Mouse (Mus musculus): ENCODE data around the gene Miox. TPM values are rescaled to one million over a fixed set of nuclear protein-coding genes. Genes with fewer than 3 reads are reported as not detected.
A peak's percentile ranks its signal among the peaks of the same experiment; 100 is the strongest.

The Miox gene
- total RNA-seq, 1 experiment from 2014 or later = not detected

- ATAC-seq (replicated peaks in 1 of 2; ENCODE audit: insufficient read depth in 1 of 2, low FRiP score in 2 of 2, low TSS enrichment in 1 of 2, low read depth in 1 of 2, poor library complexity in 2 of 2, severe bottlenecking in 2 of 2) = no peak
These were observed 18.6 kb downstream of the Miox start for GRCm38 (mm10) chr15:89352795-89353194.

GRCm38 (mm10) chr15:89353837-89354236, 19.6 kb downstream of the Miox start:
- no peak for ATAC-seq (replicated peaks in 1 of 2; ENCODE audit: insufficient read depth in 1 of 2, low FRiP score in 2 of 2, low TSS enrichment in 1 of 2, low read depth in 1 of 2, poor library complexity in 2 of 2, severe bottlenecking in 2 of 2)

GRCm38 (mm10) chr15:89354455-89354854, 20.3 kb downstream of the Miox start:
- ATAC-seq (replicated peaks in 1 of 2; ENCODE audit: insufficient read depth in 1 of 2, low FRiP score in 2 of 2, low TSS enrichment in 1 of 2, low read depth in 1 of 2, poor library complexity in 2 of 2, severe bottlenecking in 2 of 2) = no peak

- peak; percentile 80 to 85 for ATAC-seq (replicated peaks in 1 of 2; ENCODE audit: insufficient read depth in 1 of 2, low FRiP score in 2 of 2, low TSS enrichment in 1 of 2, low read depth in 1 of 2, poor library complexity in 2 of 2, severe bottlenecking in 2 of 2)
These were observed 21.3 kb downstream of the Miox start, which contains the start of the genes Lmf2 and Ncaph2 for GRCm38 (mm10) chr15:89355241-89356187. Gene Lmf2, minus strand, starts transcription at chr15:89355659. Gene Ncaph2, plus strand, starts transcription at chr15:89355719.

- ATAC-seq (replicated peaks in 1 of 2; ENCODE audit: insufficient read depth in 1 of 2, low FRiP score in 2 of 2, low TSS enrichment in 1 of 2, low read depth in 1 of 2, poor library complexity in 2 of 2, severe bottlenecking in 2 of 2) = peak; percentile 56 to 60
These were observed 22.2 kb downstream of the Miox start for GRCm38 (mm10) chr15:89356372-89356771.

GRCm38 (mm10) chr15:89358784-89359183, 24.6 kb downstream of the Miox start:
- ATAC-seq (replicated peaks in 1 of 2; ENCODE audit: insufficient read depth in 1 of 2, low FRiP score in 2 of 2, low TSS enrichment in 1 of 2, low read depth in 1 of 2, poor library complexity in 2 of 2, severe bottlenecking in 2 of 2) = no peak

GRCm38 (mm10) chr15:89363051-89363450, 28.9 kb downstream of the Miox start:
- ATAC-seq (replicated peaks in 1 of 2; ENCODE audit: insufficient read depth in 1 of 2, low FRiP score in 2 of 2, low TSS enrichment in 1 of 2, low read depth in 1 of 2, poor library complexity in 2 of 2, severe bottlenecking in 2 of 2) = no peak

GRCm38 (mm10) chr15:89365141-89365551, 30.9 kb downstream of the Miox start:
- ATAC-seq (replicated peaks in 1 of 2; ENCODE audit: insufficient read depth in 1 of 2, low FRiP score in 2 of 2, low TSS enrichment in 1 of 2, low read depth in 1 of 2, poor library complexity in 2 of 2, severe bottlenecking in 2 of 2) = no peak

- ATAC-seq (replicated peaks in 1 of 2; ENCODE audit: insufficient read depth in 1 of 2, low FRiP score in 2 of 2, low TSS enrichment in 1 of 2, low read depth in 1 of 2, poor library complexity in 2 of 2, severe bottlenecking in 2 of 2) = no peak
These were observed 37.9 kb downstream of the Miox start for GRCm38 (mm10) chr15:89372068-89372467.

GRCm38 (mm10) chr15:89372536-89372935, 38.3 kb downstream of the Miox start:
- ATAC-seq (replicated peaks in 1 of 2; ENCODE audit: insufficient read depth in 1 of 2, low FRiP score in 2 of 2, low TSS enrichment in 1 of 2, low read depth in 1 of 2, poor library complexity in 2 of 2, severe bottlenecking in 2 of 2) = no peak

- ATAC-seq (replicated peaks in 1 of 2; ENCODE audit: insufficient read depth in 1 of 2, low FRiP score in 2 of 2, low TSS enrichment in 1 of 2, low read depth in 1 of 2, poor library complexity in 2 of 2, severe bottlenecking in 2 of 2) = peak; percentile 74 to 82
These were observed 39.0 kb downstream of the Miox start for GRCm38 (mm10) chr15:89373027-89373761.

- ATAC-seq (replicated peaks in 1 of 2; ENCODE audit: insufficient read depth in 1 of 2, low FRiP score in 2 of 2, low TSS enrichment in 1 of 2, low read depth in 1 of 2, poor library complexity in 2 of 2, severe bottlenecking in 2 of 2) = peak; percentile 20 to 47
These were observed 39.6 kb downstream of the Miox start, which contains the start of gene Sco2 for GRCm38 (mm10) chr15:89373762-89374248. Gene Sco2, minus strand, starts transcription at chr15:89373846.

- ATAC-seq (replicated peaks in 1 of 2; ENCODE audit: insufficient read depth in 1 of 2, low FRiP score in 2 of 2, low TSS enrichment in 1 of 2, low read depth in 1 of 2, poor library complexity in 2 of 2, severe bottlenecking in 2 of 2) = no peak
These were observed 40.1 kb downstream of the Miox start for GRCm38 (mm10) chr15:89374340-89374739.

GRCm38 (mm10) chr15:89374801-89375534, 40.8 kb downstream of the Miox start:
- ATAC-seq (replicated peaks in 1 of 2; ENCODE audit: insufficient read depth in 1 of 2, low FRiP score in 2 of 2, low TSS enrichment in 1 of 2, low read depth in 1 of 2, poor library complexity in 2 of 2, severe bottlenecking in 2 of 2) = no peak

- no peak for ATAC-seq (replicated peaks in 1 of 2; ENCODE audit: insufficient read depth in 1 of 2, low FRiP score in 2 of 2, low TSS enrichment in 1 of 2, low read depth in 1 of 2, poor library complexity in 2 of 2, severe bottlenecking in 2 of 2)
These were observed 41.8 kb downstream of the Miox start for GRCm38 (mm10) chr15:89376040-89376439.

- no peak for ATAC-seq (replicated peaks in 1 of 2; ENCODE audit: insufficient read depth in 1 of 2, low FRiP score in 2 of 2, low TSS enrichment in 1 of 2, low read depth in 1 of 2, poor library complexity in 2 of 2, severe bottlenecking in 2 of 2)
These were observed 42.8 kb downstream of the Miox start, which contains the start of gene Tymp for GRCm38 (mm10) chr15:89376957-89377356. Gene Tymp, minus strand, starts transcription at chr15:89377039.

- ATAC-seq (replicated peaks in 1 of 2; ENCODE audit: insufficient read depth in 1 of 2, low FRiP score in 2 of 2, low TSS enrichment in 1 of 2, low read depth in 1 of 2, poor library complexity in 2 of 2, severe bottlenecking in 2 of 2) = no peak
These were observed 43.2 kb downstream of the Miox start for GRCm38 (mm10) chr15:89377362-89377761.
